Comparison of ENCODE assay signal across 8 mouse cellular contexts in the genomic region with DNA sequence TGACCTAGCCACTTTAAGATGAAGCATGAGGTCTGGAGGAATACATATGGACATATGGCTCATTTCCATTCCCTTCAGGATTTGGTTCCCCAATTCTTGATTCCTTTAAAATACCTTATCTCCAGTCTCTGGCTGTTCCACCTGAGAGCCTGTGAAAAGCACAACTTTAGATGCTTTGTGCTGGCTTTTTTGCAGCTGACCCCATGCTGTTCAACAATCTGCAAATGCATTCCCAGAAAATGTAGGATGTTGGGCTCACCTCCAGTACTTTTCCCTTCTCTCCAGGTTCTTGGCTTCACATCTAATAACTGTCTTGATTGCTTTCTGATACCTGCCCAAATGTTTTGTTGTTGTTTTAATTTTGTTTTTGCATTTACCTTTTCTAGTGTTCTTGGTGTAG.
"Had no signal": no experiment of that assay in that cellular context is flagged by ENCODE, and none has a peak within 500 bp of the region (broad histone marks: within the 10 kb centered on the region; RNA-seq: fewer than 3 reads in every experiment).

No protein-coding gene starts in this region.

- DNase-seq: kidney, adult 9 months; kidney, postnatal 10 days; kidney, postnatal 4 days; lung, adult 18-20 months; right cerebral cortex, postnatal 25 days; thymus, adult 18-20 months; thymus, postnatal 14 days had no signal

- ATAC-seq: midbrain, embryonic 16.5 days had no signal
